Mouse (Mus musculus): ENCODE measurements around the gene Cyp2d11. TPM values are rescaled to one million over a fixed set of nuclear protein-coding genes. Genes with fewer than 3 reads are reported as not detected.

Cyp2d11 gene
- polyA plus RNA-seq, 1 experiment, result not detected

- no peak for TF ChIP-seq GATA1 (IDR thresholded peaks at IDR 0.05; ENCODE audit: low read length)
Measured at GRCm38 (mm10) chr15:82362234-82362633, 31.6 kb downstream of the Cyp2d11 start.

- no peak for TF ChIP-seq GATA1 (IDR thresholded peaks at IDR 0.05; ENCODE audit: low read length)
Measured at GRCm38 (mm10) chr15:82361459-82362018, 32.3 kb downstream of the Cyp2d11 start.

- no peak for TF ChIP-seq GATA1 (IDR thresholded peaks at IDR 0.05; ENCODE audit: low read length)
Measured at GRCm38 (mm10) chr15:82358431-82359260, 35.2 kb downstream of the Cyp2d11 start.

- no peak for TF ChIP-seq GATA1 (IDR thresholded peaks at IDR 0.05; ENCODE audit: low read length)
Measured at GRCm38 (mm10) chr15:82354126-82354945, 39.5 kb downstream of the Cyp2d11 start, which contains the start of gene Ndufa6. Ndufa6 (minus strand) TSS chr15:82354322.

DNA sequence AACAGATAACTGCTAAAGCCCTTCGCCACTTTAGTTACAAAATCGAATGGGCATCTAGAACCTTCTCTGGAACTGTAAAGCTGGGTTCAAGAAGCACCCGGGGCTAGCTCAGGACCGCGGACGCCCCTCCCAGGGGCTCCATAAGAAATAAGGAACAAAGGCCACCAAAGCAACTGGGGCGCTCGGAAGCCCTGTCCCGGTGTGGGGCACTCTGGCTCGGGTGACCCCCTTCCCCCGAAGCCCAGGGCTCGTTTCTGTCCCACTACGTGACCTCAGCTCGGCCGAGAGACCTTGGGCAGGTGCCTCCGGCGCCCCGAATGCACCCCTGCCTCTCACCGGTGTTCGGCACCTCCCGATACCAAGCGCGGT, 40.1 kb downstream of the Cyp2d11 start:
- no peak for TF ChIP-seq GATA1 (IDR thresholded peaks at IDR 0.05; ENCODE audit: low read length)

DNA sequence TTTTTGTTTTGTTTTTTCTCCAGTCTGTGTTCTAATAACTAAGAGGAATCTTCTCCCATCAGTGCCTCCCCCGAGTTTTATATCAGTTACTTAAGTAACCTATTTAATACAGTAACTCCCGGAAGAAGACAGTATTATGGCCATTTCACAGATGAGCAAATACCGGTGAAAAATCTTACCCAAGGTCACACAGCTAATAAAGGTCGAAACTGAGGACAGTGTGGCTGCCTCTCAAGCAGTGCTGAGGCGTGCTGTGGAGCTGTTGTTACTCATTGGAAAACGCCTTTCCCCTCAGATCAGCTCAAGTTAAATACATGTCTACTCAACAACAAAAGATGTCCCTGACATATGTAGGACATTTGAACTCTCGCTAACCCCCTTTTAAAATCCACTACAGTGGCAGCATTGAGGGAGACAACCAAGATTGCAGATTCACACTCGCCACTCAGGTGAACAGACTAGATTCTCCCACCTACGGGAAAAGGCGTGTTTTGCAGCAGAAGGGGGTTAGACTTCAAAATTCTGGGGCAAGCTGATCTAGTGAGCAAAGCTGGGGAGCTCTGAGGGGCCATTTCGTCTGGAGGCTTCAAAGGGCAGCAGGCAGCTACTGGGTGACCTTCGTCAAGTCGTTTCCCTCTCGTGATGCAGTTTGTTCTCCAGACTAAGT, 40.6 kb downstream of the Cyp2d11 start:
- no peak for TF ChIP-seq GATA1 (IDR thresholded peaks at IDR 0.05; ENCODE audit: low read length)

DNA sequence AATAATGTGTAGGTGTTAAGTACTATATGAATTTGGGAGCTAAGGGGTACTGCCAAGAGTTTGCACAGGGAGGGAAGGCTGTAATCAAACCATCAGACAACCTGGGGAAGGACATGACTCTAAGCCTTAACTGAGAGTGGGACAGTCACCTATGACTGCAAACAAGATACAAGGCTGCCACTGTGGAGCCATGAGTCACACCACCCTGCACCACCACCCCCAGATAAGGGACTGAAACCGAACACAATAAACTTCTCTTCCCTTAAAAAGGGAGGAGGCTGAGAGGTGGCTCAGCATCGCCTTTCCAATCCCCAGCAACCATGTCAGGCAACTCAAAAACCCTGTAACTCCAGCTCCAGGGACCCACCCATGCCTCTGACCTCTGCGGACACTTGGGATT, 42.3 kb downstream of the Cyp2d11 start:
- TF ChIP-seq GATA1 (IDR thresholded peaks at IDR 0.05; ENCODE audit: low read length), result no peak

- TF ChIP-seq GATA1 (IDR thresholded peaks at IDR 0.05; ENCODE audit: low read length), result no peak
Measured at GRCm38 (mm10) chr15:82350349-82350748, 43.5 kb downstream of the Cyp2d11 start.

GRCm38 (mm10) chr15:82348999-82349341, 44.9 kb downstream of the Cyp2d11 start:
- TF ChIP-seq GATA1 (IDR thresholded peaks at IDR 0.05; ENCODE audit: low read length), result no peak

- TF ChIP-seq GATA1 (IDR thresholded peaks at IDR 0.05; ENCODE audit: low read length), result no peak
Measured at GRCm38 (mm10) chr15:82348258-82348998, 45.4 kb downstream of the Cyp2d11 start.

- no peak for TF ChIP-seq GATA1 (IDR thresholded peaks at IDR 0.05; ENCODE audit: low read length)
Measured at GRCm38 (mm10) chr15:82347852-82348251, 46.0 kb downstream of the Cyp2d11 start.

DNA sequence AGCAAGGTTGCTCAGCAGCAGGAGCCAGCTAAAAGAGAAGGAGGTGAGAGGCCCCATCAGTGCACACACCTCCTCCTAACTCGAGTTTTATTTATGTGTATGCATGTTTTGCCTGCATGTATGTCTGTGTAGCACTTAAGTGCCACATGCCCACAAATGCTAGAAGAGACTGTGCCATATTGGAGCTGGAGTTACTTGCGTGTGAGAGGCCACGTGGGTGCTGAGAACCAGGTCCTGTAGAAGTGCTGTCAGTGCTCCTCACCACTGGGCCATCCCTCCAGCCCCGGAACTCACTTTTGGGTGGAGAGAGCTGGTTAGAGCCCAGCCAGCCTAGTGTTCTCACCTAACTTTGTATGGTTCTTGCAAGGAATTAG, 46.5 kb downstream of the Cyp2d11 start:
- no peak for TF ChIP-seq GATA1 (IDR thresholded peaks at IDR 0.05; ENCODE audit: low read length)

DNA sequence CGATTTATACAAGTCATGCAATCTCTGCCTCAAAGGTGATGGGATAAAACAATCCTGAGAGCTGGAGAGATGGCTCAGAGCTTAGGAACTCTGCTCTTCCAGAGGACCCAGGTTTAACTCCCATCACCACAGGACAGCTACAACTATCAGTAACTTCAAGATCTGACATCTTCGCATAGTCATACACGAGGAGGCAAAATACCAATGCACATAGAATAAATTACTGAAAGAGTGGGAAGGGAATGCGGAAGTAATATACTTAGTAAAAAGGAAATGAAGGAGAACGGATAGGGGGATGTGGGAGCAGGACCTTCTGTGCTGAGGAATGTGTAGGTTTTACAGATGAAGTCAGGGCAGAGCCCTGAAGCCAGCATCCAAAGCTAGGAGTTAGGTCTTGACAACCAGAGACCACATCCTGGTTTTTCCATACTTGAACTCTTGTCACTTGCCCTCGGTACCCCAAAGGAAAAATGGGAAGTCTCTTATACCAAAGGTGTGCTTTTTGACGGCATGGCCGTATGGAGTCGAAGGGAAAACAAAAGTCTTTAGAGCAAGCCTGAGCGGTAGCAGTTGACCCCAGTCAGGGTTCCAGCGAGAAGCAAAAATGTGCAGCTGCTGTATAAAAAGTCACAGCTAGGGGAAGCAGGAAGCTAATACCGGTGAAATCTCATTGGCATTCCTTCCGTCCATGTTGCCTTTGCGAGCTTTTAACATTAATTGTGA, 47.1 kb downstream of the Cyp2d11 start:
- no peak for TF ChIP-seq GATA1 (IDR thresholded peaks at IDR 0.05; ENCODE audit: low read length)

- TF ChIP-seq GATA1 (IDR thresholded peaks at IDR 0.05; ENCODE audit: low read length), result no peak
Measured at GRCm38 (mm10) chr15:82345820-82346470, 47.9 kb downstream of the Cyp2d11 start.

Measured in G1E-ER4 (cell line).